Mouse (Mus musculus) adrenal gland, adult (tissue): ENCODE data around the gene U2af1l4.
A peak's percentile ranks its signal among the peaks of the same experiment; 100 is the strongest.

Experiments used
- DNase-seq, 2 experiments: peaks; one replicate each; pipeline ENCODE4 v3.0.0; 2022 to 2023; ENCODE audit warnings: low spot score in 1 of 2; ENCODE audit not compliant: inconsistent age in 2 of 2

U2af1l4 gene

GRCm38 (mm10) chr7:30585170-30585569, 22.1 kb downstream of the U2af1l4 start:
- DNase-seq, result peak in 1 of 2 experiments; percentile 40

GRCm38 (mm10) chr7:30586455-30587020, 23.4 kb downstream of the U2af1l4 start:
- peak in 1 of 2 experiments; percentile 66 for DNase-seq

DNA sequence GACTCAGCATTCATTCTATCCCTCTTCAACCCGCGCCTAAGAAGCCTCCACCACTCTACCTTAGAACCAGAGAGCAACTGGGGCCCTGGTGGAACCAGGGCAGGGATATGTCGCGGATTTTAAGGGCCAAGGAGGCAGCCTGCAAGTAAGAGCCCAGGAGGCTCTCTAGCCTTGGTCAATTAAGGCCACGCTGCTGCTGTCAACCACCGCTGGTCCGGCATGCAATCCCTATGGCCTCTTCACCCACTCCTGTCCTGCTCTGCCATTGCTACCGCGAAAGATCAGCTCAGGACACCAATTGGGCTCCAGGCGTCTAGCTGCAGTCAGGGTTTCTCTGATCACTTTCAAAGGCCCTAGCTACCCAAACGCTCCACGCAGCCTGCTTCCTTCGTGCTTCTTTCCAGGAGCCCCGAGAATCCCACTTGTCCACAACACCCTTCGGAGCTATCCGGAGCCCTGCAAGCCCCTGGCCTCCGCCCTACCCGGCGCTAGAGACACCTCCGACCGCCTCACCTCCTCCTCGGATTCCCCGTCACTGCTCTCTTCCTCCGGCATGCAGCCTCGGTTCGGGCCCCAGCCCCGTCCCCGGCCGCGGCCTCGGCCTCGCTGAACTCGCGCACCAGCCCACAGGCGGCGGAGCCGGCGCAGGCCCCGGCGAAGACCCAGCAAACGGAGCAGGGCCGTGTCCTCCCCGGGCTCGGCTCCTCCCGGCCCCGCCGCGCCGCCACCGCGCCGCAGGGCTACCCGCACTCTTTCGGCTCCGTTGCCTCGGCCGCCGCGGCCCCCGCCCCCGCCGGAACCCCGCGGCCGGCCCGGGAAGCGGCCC, 25.0 kb downstream of the U2af1l4 start:
- peak in 1 of 2 experiments; percentile 91 for DNase-seq

GRCm38 (mm10) chr7:30588676-30589434, 25.8 kb downstream of the U2af1l4 start, which contains the start of gene Kmt2b:
Kmt2b (minus strand) TSS chr7:30588726.
- DNase-seq, result peak; percentile 99

- DNase-seq, result peak; percentile 87 to 96
Measured at GRCm38 (mm10) chr7:30589435-30590301, 26.6 kb downstream of the U2af1l4 start.

DNA sequence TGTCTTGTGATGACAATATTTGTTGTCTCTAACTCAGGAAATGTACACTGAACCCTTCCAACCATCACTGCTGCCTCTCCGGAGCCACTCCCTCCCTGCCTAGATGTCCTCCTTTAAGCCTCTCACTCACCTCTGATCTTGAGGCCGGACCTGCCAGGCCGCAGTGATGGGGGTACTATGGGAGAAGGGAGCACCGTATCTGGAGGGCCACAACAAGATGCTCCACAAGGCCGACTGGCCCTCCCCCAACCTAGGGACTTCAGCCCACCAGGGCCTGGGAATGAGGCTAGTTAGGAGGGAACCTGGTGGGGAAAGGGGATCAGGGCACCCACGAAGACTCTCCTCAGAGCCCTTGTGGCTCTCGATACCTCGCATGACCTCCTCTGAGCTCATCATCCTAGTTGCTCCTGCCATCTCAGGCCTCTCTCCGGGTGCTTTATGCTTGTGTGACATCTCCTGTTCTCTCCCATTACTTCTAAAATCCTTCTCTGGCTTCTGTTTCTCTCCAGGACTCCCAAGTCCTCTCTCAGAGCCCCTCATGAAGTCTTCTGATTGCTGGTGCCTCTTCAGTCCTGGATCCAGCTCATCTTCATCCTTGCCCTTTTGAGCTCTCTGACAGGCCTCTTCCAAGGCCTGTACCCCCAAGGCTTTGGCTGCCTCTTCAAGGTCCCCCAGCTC, 28.0 kb downstream of the U2af1l4 start:
- DNase-seq, result peak in 1 of 2 experiments; percentile 67

- no peak for DNase-seq
Measured at GRCm38 (mm10) chr7:30591605-30591951, 28.5 kb downstream of the U2af1l4 start.

DNA sequence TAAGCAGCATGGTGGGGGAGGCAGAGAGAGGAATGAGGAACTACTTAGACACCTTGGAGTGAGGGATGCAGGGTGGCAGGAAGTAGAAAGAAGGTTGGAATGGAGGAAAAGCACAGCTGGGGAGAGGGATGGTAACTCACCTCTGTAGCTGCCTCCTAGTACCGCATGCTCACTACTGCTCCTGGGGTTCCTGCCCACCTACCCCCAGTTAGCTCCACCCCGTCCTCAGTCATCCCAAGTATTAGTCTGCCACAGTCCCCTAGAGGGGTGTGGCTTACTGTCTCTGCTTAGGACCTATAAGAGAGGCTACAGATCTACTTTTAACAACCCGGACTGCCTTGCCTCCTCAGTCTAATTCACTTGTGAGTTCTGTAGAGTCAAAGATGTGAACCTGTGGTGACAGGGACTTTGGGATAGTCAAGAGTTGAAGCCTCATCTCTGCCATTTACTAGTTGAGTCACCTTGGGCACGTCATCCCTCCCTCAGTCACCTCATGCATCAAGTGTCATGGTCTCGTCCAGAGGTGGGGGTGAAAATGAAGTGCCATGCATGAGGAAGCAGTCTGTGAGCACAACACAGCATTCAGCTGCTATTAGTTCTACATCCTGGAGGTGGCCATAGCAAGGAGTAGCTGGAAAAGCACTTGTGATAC, 29.8 kb downstream of the U2af1l4 start:
- DNase-seq, result peak in 1 of 2 experiments; percentile 69

GRCm38 (mm10) chr7:30593579-30594509, 30.7 kb downstream of the U2af1l4 start:
- DNase-seq, result no peak

DNA sequence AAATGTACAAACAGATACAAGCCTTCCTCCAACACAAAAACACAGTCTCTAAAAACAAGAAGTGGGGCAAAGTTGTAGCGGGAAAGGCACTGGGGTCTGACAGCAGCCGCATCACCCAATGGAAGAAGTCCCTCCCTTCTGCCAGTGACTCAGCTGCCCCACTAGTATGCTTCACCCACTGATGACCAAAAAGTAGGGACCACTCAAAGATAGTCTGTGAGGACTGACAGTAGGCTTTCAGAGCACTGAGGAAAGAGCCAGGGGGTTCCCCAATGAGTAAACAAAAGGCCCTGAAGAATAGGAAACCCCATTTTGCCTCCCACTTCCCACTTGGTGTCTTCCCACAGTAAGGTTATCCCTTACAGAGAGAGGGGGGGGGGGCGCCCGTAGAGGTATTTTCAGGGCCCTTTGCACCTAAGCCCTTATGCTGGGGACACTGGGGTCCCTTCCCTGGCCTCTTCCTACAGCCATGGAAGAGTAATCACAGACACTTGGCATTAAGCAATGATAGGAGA, 31.5 kb downstream of the U2af1l4 start:
- DNase-seq, result no peak

GRCm38 (mm10) chr7:30596093-30596492, 33.0 kb downstream of the U2af1l4 start:
- DNase-seq, result no peak

GRCm38 (mm10) chr7:30596811-30597210, 33.7 kb downstream of the U2af1l4 start:
- no peak for DNase-seq

GRCm38 (mm10) chr7:30598786-30599185, 35.7 kb downstream of the U2af1l4 start, which contains the start of gene Zbtb32:
Zbtb32 (minus strand) TSS chr7:30598909.
- DNase-seq, result no peak

- peak; percentile 95 to 96 for DNase-seq
Measured at GRCm38 (mm10) chr7:30599933-30600353, 36.8 kb downstream of the U2af1l4 start.

- DNase-seq, result no peak
Measured at GRCm38 (mm10) chr7:30600651-30601050, 37.5 kb downstream of the U2af1l4 start.

GRCm38 (mm10) chr7:30602583-30602982, 39.5 kb downstream of the U2af1l4 start:
- no peak for DNase-seq

DNA sequence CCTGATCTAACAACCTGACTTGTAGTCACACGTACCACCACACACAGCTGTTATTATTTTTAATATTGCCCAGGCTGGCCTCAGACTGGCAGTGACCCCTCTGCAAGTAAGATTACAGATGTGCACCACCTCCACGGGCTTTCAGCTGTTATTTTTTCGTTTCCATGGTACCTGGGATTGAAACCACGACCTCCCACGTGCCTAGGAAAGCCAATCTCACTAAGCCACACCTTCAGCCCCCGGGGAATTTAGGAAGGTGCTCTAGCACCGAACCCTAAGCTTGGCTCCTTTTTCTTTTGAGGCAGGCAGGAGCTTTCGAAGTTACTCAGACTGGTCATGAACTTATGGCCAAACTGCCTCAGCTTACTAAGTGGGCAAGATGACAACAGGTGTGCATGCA, 41.3 kb downstream of the U2af1l4 start:
- no peak for DNase-seq

GRCm38 (mm10) chr7:30604944-30605343, 41.8 kb downstream of the U2af1l4 start:
- no peak for DNase-seq
